Comparison of ENCODE assay signal across 22 mouse cellular contexts in genomic region chr15:11451635-11452034, GRCm38 (mm10).
"Had no signal": no experiment of that assay in that cellular context is flagged by ENCODE, and none has a peak within 500 bp of the region (broad histone marks: within the 10 kb centered on the region; RNA-seq: fewer than 3 reads in every experiment).

No protein-coding gene starts in this region.

- DNase-seq: heart, postnatal 10 days; heart, postnatal 14 days; heart, postnatal 36 days; heart, postnatal 4 days; kidney, adult 11 months; kidney, adult 18-20 months; kidney, adult 2 months; kidney, adult 8-10 months; kidney, adult 9 months; kidney, postnatal 10 days; kidney, postnatal 14 days; kidney, postnatal 25 days; kidney, postnatal 36 days; kidney, postnatal 4 days; layer of hippocampus, adult 9-11 months; layer of hippocampus, postnatal 36 days had no signal

- ATAC-seq: hindbrain, embryonic 16.5 days; hindbrain, postnatal 0 days; inflammation-experienced regulatory T-cells, adult 6 months; intestine, embryonic 15.5 days; intestine, embryonic 16.5 days; intestine, postnatal 0 days had no signal
